Mouse (Mus musculus) embryonic facial prominence, embryonic 10.5 days (tissue): ENCODE measurements around the gene Amy1. TPM values are rescaled to one million over a fixed set of nuclear protein-coding genes. Genes with fewer than 3 reads are reported as not detected.
"Not testable (repeated sequence)": the region's sequence is repeated elsewhere in the genome, so short reads cannot be mapped to it uniquely, and the experiment has no call there.

Source experiments
- DNase-seq: peaks from one replicate; pipeline ENCODE4 v3.0.0-alpha.2; 2017; ENCODE audit warnings: low spot score
- H3K27ac ChIP-seq: fragments of 300-500 bp; sonication (generic); replicated peaks from 2 replicates; pipeline ENCODE4 v1.5.1; 2016; ENCODE audit warnings: mild to moderate bottlenecking
- H3K27me3 ChIP-seq: fragments of 300-500 bp; sonication (generic); replicated peaks from 2 replicates; pipeline ENCODE4 v1.6.1; 2016; ENCODE audit warnings: low read depth, mild to moderate bottlenecking; ENCODE audit not compliant: poor library complexity, severe bottlenecking
- H3K36me3 ChIP-seq: fragments of 300-500 bp; sonication (generic); replicated peaks from 2 replicates; pipeline ENCODE4 v1.6.1; 2016; ENCODE audit warnings: mild to moderate bottlenecking, moderate library complexity
- H3K4me1 ChIP-seq: fragments of 300-500 bp; sonication (generic); 2 replicates; pipeline ENCODE4 v1.6.1; 2016
- H3K4me3 ChIP-seq: fragments of 300-500 bp; sonication (generic); 2 replicates; pipeline ENCODE4 v1.5.1; 2016; ENCODE audit warnings: mild to moderate bottlenecking, moderate library complexity
- H3K9me3 ChIP-seq: fragments of 300-500 bp; sonication (generic); 2 replicates; pipeline ENCODE4 v1.6.1; 2016; ENCODE audit warnings: mild to moderate bottlenecking
- WGBS: fragments of 180-500 bp; shearing (Covaris S2); methylation state at CpG from one replicate; pipeline ENCODE4 v1.1.7; 2016; 5-methylcytosine and 5-hydroxymethylcytosine counted together
- polyA plus RNA-seq: library from polyadenylated mRNA; unstranded; fragments of >200 nt; fragmentation: Nextera tagmentation; extraction: Ambion mirVana; gene quantifications from 2 replicates; pipeline ENCODE4 v1.2.1, GENCODE M21; 2016

The Amy1 gene
- polyA plus RNA-seq, 1 experiment from 2014 or later, result 0.27 TPM

- H3K36me3 ChIP-seq, H3K9me3 ChIP-seq, H3K27ac ChIP-seq, H3K4me1 ChIP-seq, DNase-seq, H3K4me3 ChIP-seq, H3K27me3 ChIP-seq: not testable (repeated sequence)
- WGBS, result 84% methylated on average over 3 of the region's 3 CpGs
Measured at GRCm38 (mm10) chr3:113532328-113532727, 74.2 kb downstream of the Amy1 start, which contains the start of gene Amy2a1. Gene Amy2a1, minus strand, starts transcription at chr3:113532428.

Other genes starting within 250 kb of the Amy1 start
- gene Amy2a1, start 74.3 kb downstream of the Amy1 start, polyA plus RNA-seq, result not detected in 2 replicates
- gene Rnpc3, start 23.4 kb upstream of the Amy1 start, polyA plus RNA-seq, result 32.3 and 34.6 TPM in 2 replicates